Mouse (Mus musculus) heart, postnatal 36 days (tissue): ENCODE data around the gene Mslnl. TPM values are rescaled to one million over a fixed set of nuclear protein-coding genes. Genes with fewer than 3 reads are reported as not detected.
"Not testable (repeated sequence)": the region's sequence is repeated elsewhere in the genome, so short reads cannot be mapped to it uniquely, and the experiment has no call there.

Experiments
- DNase-seq, 2 experiments: peaks; one replicate each; pipeline ENCODE4 v3.0.0; 2021 to 2022
- intact Hi-C: fragments of 180-260 bp; cut with DNase I; formaldehyde crosslinking; loops from one replicate; pipeline ENCODE4 v1.15.1; 2025
- total RNA-seq, 2 experiments: library from RNA; stranded (reverse); gene quantifications; 2 replicates each; pipeline ENCODE4 v1.2.3; 2021

Gene Mslnl
- total RNA-seq, 2 experiments from 2014 or later, result not detected

DNA sequence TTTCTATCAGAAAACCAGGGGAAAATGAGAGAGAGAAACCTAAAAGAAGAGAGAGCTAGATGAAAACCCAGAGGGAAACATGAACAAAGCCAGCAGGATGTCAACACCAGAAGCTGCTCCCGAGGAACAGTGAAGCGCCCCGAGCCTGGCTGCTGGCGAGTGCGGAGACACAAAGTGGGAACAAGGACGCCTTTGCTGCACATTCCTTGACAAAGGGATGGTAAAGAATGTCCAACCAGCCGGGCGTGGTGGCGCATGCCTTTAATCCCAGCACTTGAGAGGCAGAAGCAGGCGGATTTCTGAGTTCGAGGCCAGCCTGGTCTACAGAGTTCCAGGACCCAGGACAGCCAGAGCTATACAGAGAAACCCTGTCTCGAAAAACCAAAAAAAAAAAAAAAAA is 5.6 kb downstream of the Mslnl start:
- intact Hi-C loops, DNase-seq: not testable (repeated sequence)

DNA sequence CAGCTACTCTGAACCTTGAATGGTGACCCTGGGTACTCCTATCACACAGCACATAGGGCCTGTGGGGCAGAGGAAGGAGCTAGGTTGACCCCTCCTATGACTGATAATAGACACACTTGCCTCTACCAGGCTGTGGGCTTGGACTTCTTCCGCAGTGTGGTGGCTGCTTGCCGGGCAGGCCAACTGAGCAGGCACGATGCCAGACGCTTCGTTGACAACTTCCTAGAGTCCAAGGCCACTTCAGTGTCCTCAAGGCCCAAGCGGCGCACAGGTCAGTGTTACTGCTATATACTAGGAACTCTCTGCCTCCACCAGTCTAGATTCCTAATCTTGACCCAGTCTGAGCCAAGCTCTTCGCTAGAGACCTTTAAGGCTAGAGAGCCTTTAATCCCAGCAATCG is 8.0 kb downstream of the Mslnl start:
- DNase-seq, result no peak
- intact Hi-C loops, result no loop called here

DNA sequence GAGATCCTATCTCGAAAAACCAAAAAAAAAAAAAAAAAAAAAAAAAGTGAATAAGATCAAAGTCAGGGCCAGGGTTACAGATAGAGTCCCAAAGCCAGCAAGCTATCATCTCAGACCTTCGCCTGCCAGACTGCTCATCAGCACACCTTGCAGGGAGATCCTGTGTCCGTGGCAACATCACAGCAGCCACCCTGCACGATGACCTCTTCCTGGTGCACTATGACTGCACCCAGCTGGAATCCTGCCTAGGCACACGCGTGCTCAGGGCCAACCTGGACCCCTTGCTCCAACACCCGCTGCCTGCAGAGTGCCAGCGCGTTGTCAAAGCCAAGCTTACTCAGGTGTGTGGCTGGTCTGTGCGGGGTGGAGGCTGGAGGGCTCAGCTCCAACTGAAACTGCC is 8.5 kb downstream of the Mslnl start:
- intact Hi-C loops, result no loop called here
- DNase-seq, result no peak

DNA sequence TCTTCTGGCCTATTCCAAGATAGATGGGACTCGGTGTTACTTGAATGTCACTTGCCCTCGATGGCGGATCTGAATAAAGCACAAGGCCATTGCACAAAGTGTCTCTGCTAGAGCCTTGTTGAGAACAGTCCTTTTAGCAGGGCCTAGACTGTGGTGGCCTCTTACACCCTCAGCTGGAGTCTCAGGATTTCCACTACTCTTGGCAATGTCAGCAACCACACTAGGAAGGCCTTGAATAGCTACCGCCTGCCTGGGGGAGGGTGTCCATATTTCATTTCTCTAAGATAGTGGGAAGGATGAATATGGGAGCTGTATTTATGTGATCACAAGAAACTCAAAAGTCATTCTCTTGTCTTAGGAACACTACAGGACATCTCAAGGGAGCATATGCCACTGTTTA is 12.4 kb downstream of the Mslnl start:
- intact Hi-C loops, result no loop called here
- no peak for DNase-seq

DNA sequence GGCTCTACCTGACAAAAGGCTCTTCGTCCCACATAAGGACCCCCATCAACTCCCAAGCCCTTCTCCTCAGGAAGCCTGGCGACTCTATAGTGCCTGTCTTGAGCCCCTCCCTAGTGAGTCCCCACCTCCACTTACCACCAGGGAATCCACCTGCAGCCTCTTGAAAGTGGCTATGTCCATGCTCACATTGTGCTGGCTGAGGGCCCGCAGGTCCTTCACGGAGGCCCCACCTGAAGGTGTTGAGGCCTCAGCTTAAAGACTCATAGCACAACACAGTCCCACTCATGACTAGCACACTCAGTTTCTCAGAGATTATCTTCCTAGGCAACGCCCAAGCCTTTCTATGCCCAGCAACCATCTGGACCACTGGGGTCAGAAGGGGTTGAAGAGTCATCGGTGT is 13.5 kb downstream of the Mslnl start:
- intact Hi-C loops, result no loop called here
- no peak for DNase-seq

DNA sequence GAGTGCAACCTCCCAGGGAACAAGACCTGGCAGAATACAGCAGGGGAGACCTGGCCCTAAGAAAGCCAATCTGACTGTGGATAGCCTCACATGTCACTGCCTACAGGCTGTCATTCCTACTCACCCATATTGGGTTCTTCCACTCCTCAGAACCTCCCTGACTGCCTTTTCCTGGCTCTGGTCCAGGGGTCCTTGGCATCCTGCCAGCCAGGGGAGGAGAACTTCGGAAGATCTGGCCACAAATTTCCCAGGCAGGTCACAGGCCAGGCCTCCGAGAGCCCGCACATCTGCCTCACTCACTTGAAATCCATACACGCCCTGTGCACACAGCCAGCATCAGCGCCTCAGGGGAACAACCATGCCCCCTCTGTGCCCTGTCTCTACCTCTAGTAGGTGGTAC is 15.6 kb downstream of the Mslnl start:
- intact Hi-C loops, result no loop called here
- DNase-seq, result peak in 1 of 2 experiments; percentile 47

DNA sequence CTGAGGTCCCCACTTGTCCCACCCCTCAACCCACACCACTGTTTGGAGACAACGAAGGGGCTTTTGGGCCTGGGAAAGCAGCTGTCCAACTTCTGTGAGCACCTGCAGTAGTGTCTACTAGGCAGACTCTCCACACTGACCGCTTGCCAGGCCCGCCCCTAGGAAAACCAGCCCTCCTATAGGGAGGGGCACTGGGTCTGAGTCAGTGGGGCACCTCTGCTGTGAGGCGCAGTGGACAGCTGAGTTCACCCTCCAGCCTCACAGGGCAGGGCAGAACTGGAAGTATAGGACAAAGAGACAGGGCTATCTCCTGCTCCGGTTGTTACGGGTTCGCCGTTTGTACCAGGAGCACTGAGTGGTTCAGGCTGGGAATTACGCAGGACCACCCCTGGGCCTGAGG is 18.4 kb downstream of the Mslnl start, which contains the start of gene Msln:
Msln (minus strand) TSS at position 138 of the 400 bp plus-strand sequence.
- intact Hi-C loops, result no loop called here
- DNase-seq, result no peak

DNA sequence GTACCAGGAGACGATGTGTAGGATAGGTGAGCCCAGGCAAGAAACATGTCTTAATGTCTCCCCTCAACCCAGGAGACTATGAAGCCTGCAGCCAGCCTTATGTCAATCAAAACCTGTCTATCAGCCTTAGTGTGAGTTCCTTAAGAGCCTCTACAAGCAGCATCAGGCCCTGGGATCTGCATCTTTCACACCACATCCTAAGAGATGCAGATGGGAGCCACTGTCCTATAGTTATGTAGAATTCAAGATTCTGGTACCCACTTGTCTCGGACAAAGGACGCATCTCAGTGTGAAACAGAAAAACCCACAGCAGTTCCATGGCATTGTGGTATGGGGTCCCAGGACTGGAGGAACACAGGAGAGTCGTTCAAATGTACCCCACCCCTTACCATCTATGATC is 19.2 kb downstream of the Mslnl start:
- intact Hi-C loops, result no loop called here

DNA sequence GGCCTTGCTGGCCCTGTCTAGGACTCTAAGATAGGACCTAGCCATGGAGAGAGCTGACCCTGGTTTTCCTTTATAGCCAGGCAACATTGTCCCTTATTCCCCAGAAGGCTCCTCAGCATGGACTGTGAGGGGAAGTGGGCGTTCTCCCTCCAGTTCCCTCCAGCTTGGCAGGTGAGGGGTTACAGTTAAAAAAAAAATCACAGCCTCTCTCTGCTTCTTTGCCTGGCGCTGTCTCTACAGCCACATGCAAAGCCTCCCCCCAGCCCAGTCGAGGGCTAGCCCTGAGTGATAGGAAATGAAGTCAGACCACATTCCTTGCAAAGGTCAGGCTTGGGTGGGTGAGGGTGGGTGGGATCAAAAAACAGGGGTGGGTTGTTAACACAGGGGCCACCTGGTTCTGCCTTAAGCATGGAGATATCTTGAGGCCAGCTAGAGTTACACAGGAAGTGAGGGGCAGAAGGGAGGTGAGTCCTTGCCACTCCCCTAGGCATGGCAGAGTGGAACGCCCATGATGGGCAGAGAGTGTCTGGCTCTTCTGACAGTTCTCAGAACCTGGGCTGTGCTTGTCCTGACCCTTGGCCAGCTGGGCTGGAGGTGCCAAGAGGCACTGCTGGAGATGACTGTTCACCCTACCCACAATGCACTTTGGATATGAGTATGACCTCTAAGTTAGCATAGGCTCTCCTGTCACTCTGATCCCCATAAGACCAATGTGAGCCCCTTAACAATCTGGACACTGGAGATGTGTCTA is 20.0 kb downstream of the Mslnl start:
- intact Hi-C loops, result no loop called here
- no peak for DNase-seq

More for the DNA sequence above, 19.2 kb downstream of the Mslnl start:
- no peak for DNase-seq

DNA sequence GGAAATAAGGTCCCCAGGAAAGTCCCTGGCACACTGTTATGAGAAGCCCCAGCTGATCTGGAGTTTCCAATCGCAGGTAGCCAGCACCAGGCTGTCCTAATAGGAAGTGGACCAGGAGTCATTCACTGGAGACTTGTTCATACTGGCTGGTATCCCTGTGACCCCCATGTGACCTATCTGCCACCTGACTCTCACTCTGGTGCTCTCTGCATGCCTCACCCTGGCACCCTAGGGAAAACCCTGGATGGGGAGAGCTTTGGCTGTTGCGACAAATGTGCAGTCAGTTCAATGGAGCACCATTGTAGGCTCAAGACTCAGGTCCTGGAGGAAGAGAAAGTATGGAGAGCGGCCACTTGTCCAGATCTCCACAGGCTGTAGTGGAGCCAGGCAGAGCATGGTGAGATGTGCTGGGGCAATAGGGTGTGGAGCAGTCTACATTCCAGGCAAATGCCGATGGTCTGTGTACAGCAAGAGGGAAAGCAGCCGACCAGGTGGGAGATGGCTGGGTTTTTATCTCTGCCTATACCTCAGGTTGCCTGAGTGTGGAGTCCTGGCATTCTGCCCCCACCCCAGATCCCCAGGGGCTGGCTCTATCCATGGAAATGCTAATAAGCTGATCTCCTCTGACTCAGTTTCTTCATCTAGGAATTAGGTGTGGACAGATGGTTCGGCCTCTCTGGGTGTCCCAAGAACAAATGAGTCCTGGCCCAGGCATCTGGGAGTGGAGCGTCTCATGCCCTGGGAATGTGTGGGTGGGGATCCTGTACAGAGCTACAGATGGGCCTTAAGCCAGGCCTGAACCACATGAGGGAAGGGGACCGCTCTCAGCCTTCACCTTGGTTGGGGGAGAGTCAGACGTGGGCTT is 20.8 kb downstream of the Mslnl start:
- intact Hi-C loops, result no loop called here
- no peak for DNase-seq

DNA sequence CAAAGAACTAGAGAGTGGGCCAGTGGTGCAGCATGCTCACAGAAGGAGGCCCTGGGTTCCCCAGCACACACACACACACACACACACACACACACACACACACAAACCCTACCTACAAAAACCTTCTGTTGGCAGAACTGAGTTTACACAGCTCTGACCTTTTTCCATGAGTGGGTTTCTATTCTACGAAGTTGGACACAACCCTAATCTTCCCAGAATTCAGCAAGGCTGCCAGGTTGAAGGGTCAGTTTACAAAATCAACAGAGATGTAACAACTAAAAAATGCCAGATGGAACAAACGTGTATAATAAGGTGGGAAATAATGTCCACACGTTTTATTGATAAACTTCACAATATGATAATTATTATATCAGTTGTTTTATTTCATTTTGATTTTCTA is 21.8 kb downstream of the Mslnl start:
- DNase-seq, result no peak
- intact Hi-C loops, result no loop called here

DNA sequence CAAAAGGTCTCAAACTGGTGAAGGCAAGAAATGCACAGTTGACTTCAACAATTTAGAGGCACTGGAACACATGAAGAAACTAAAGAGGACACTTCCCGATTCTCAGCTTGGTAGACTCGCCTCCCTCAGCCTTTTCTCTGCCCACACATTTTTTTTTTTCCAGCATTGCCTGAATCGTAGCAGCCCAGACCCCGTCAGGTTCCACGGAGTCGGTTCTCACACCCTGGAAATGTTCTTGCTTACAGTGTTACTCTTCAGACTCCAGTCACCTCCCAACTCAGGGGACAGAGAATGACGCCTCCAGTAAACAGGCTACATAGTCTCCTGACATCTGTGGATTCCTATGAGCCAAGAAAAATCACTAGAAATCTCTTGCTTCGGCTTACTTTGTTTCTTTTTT is 24.3 kb downstream of the Mslnl start:
- DNase-seq, result no peak
- intact Hi-C loops, result no loop called here

DNA sequence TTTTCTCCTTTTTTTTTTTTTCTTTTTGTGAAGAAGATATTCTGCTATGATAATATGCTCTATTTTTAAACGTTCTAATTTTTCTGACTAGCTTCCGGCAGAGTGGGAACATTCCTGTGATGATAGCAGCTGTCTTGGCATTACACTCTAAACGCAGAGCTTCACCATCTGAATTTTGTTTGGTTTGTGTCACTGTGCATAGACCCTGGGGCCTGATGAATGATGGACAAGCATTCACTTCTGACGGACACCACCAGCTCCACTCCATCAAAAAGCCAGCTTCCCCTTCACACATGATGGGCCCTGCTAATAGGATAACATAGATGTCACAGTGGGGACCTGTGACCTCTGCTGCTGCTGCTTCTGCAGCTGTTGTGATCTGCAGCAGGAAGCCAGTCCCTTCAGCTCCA is 25.7 kb downstream of the Mslnl start:
- intact Hi-C loops, result no loop called here
- no peak for DNase-seq

DNA sequence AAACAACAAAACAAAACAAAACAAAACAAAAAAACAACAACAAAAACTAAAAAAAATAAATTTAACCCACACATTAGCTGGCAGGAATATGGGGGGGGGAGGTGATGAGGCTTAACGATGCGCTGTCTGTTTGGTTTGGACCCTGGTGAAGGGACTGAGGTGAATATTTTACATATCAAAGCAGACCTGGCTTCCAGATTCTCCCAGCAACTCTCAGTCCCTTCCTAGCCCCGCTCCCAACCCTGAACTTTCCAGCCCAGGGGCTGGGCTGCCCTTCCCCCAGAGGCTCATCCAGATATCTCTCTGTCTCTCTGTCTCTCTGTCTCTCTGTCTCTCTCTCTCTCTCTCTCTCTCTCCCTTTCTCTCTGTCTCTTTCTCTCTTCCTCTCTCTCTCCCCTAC is 26.7 kb downstream of the Mslnl start:
- intact Hi-C loops, result no loop called here
- no peak for DNase-seq

DNA sequence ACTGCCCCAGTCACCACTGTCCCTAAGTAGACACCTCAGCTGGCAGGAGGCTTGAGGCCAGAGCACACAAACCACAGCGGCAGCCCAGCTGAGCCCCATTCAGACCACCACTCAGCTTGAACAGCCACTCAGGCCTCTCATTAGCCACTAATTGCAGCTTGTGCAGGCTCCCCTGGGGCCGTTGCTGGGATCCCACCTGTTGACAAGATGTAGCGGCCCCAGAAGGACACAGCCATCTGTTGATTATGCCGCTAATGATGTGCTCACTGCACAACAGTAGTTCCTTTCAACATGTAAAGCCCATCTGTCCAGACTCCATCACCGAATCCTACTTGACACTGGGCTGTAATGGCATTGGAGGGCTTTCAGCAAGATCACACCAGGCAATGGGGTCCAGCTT is 30.0 kb downstream of the Mslnl start:
- intact Hi-C loops, result no loop called here
- no peak for DNase-seq

DNA sequence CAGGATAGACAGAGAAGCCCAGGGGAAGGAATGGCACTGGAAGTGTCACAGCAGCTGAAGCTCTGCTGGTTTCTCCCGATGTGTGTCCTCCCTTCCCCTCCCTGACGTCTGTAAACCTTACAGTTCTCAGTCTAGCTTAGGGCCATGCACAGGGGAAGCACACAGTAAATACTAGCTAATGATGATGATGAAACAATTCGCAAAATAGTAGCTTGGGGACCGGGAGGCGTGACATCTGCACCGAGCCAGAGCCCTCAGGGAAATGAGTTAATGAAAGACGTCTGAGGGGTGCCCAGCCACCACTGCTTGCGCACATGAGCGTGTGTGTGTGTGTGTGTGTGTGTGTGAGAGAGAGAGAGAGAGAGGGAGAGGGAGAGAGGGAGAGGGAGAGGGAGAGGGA is 33.5 kb downstream of the Mslnl start:
- intact Hi-C loops, result no loop called here
- no peak for DNase-seq

DNA sequence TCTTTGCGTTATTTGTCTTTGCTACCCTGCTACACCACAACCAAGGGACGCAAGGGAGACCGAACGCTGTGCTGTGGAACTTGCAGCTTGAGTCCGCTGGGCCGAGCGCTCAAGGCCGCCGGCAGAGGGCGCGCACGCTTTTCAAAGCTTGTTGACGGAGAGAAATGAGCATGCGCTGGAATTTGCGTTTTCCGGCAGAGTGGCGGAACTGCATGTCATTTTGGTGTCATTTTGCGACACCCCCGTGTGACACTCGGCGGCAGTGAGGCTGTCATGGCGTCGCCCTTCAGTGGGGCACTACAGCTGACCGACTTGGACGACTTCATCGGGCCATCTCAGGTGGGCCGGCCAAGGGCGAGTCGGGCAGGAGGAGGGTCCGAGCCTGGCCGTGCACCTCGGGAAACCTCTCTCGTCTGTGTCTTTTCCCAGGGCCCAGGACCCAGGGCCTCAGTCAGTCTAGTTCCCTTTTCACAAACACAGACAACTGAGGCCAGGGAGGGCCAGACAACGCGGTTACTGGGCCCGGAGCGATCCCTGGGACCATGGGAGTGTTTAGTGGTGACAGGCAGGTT is 37.8 kb downstream of the Mslnl start, which contains the start of gene Narfl:
Narfl (plus strand) TSS at position 228 of the 572 bp plus-strand sequence.
- peak; percentile 98 to 99 for DNase-seq
- intact Hi-C loops, result loop anchor here (1.0 to 2.0 kb wide), 3 partner anchors 19 to 28 kb away; partner anchors contain the start of gene Fam173a

DNA sequence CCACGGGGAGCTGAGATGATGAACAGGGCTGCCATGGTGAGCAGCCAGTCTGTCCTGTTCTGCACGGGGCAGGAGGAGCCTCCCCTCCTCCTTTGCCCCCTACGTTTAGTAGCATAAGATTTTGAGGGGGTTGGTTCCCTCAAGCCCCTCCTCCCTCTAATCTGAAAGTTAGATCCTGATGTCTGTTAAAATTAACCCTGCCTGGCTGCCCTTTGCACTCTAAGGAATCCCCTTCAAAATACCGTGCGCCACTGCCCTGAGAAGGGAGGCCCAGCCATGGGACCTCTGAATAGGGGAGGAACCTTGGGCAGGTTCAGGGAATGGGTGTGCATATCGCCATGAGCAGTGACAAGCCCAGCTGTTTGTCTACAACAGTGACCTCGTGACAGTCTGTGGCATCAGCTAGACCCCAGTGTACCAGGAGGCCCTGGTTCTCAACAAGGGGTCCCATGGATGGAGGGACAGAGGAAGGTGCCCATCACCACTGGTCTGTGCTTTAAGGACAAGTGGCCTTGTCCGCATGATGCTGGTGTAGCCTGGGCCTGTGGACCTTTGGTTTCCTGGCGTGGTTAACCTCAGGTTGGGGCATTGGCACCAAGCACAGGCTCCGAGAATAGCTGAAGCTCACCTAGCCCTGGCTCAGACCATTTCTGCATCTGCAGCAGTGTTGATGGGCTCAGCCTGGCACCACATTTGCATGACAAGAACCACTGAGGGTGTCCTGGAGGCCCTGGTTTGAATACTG is 39.6 kb downstream of the Mslnl start:
- intact Hi-C loops, result loop anchor here (2.0 kb wide), 1 partner anchor 17 kb away; the partner anchor contains the start of gene Fam173a
- no peak for DNase-seq

DNA sequence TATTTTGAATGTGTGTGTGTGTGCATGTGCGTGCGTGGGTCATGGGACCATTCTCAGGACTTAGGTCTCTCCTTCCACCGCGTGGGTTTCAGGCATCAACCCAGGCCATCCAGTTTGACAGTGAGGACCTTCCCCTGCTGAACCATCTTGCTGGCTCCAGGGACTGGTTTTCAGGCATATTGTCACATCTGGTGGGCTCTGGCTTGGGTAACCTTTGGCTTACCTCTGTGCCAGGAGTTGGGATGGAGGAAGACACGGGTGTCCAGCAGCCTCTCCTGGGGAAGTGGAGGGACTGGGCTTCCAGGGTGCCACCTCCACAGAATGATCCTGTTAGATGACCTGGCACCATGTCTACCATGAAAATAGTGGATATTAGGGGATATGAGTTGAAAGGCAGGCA is 42.1 kb downstream of the Mslnl start:
- no peak for DNase-seq
- intact Hi-C loops, result no loop called here

DNA sequence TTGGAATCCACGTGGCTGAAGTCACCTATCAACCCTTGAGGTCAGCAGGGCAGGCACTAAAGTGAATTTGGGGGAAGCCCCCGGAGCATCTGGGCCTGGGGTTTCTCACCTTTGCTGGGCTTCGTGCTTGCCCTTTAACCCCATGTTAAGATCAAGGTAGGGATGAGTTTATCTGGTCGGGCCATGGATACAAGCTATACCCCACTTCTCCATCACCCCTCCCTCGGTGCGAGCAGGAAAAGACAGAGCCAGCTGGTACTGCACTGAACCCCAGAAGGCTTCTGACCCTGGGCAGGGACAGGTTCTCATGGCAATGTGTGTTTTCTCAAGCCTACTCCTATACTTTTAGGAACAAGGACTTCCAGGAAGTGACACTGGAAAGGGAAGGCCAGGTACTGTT is 45.5 kb downstream of the Mslnl start:
- intact Hi-C loops, result no loop called here
- no peak for DNase-seq

DNA sequence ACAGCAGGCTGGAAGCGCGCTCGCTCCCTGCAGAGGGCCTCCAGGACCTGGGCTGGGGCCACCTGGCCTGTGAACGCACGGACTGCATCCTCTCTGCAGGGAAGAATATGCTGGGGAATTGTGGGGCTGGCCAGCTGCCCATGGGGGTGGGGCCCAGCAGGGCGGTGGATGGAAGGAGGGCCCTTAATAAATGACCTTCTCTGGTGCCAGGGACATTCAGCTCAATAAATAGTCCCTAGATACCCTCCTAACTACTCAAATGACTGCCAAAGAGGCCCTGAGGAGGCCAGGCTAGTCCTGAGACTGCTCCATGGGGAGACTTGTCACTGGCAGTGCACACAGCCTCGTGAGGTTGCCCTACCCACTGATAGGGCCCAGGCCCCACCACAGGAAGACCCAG is 47.2 kb downstream of the Mslnl start:
- intact Hi-C loops, result no loop called here
- DNase-seq, result peak in 1 of 2 experiments; percentile 41
